26 mouse cellular contexts compared by ENCODE assay signal in the genomic region with DNA sequence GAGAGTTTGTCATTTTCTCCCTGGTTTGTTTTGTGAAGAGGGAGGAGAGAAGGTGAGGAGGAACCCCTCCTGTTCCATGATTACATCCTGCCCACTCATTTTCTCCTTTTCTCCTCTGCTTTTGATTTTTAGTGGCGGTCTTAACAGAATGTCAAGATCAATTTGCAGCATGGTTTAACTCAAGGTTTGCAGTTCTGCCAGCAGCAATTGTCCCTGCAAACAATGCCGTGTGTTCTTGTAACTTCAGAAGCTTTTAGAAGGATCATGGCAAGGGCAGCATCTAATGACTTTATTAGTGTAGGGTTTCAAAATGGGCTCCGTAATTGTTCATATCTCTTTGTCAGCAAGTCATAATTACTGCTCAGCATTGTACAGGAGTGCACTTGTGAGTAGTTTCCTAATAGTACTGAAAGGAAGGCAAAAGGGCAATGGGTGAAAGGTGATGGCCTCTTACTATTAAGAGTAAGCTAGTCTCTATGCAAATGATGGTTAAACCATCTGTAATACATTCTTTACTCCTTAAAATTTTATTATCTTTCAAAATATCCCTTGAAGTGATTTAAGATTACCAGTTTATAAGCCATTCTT.
DNase-seq lines count a peak whose midpoint lies in the region; ATAC-seq and TF ChIP-seq lines count a peak whose summit lies in the region.
"Had no signal": no experiment of that assay in that cellular context is flagged by ENCODE, and none has a peak within 500 bp of the region (broad histone marks: within the 10 kb centered on the region; RNA-seq: fewer than 3 reads in every experiment).

No protein-coding gene starts in this region.

- H3K4me1 ChIP-seq in intestine, postnatal 0 days (replicated peaks; ENCODE audit: control insufficient read depth, insufficient read depth, low read length): no peaks in the 10 kb centered on the region
- H3K4me1 ChIP-seq: forebrain, embryonic 15.5 days; limb, embryonic 13.5 days; liver, embryonic 13.5 days; midbrain, embryonic 13.5 days had no signal

- peak; percentile 45 for DNase-seq in embryo, embryonic 10 days (ENCODE audit: low spot score)
- no peak for DNase-seq in embryo, embryonic 9.5 days (ENCODE audit: extremely low spot score)
- DNase-seq in MN1 (ENCODE audit: low spot score): peak; percentile 9
- DNase-seq in embryo, embryonic 11 days: peak; percentile 3
- DNase-seq in adrenal gland, postnatal 10 days: no peak
- DNase-seq in adrenal gland, adult 8-10 months: no peak
- no peak for DNase-seq in heart, postnatal 10 days
- DNase-seq: adrenal gland, postnatal 25 days; cerebellum, adult 2 months; cerebellum, postnatal 14 days; kidney, postnatal 25 days; liver, embryonic 13.5 days; lung, adult 18-20 months; right cerebral cortex, postnatal 25 days; spleen, adult 18-20 months; thymus, postnatal 25 days had no signal

- no peaks in the 10 kb centered on the region for H3K36me3 ChIP-seq in intestine, postnatal 0 days (ENCODE audit: control insufficient read depth, insufficient read depth)
- H3K36me3 ChIP-seq: forebrain, embryonic 15.5 days; liver, embryonic 13.5 days had no signal

- no peak overlapping the region for H3K27ac ChIP-seq in intestine, postnatal 0 days (ENCODE audit: low read depth, low read length)
- H3K27ac ChIP-seq: forebrain, embryonic 10.5 days; forebrain, embryonic 15.5 days; limb, embryonic 13.5 days; liver, embryonic 13.5 days; macrophage; midbrain, embryonic 13.5 days had no signal

- no peak overlapping the region for H3K4me2 ChIP-seq in intestine, postnatal 0 days (replicated peaks; ENCODE audit: low read depth)
- H3K4me2 ChIP-seq: forebrain, embryonic 15.5 days; limb, embryonic 13.5 days; liver, embryonic 13.5 days; midbrain, embryonic 13.5 days had no signal

- no peak overlapping the region for H3K4me3 ChIP-seq in intestine, postnatal 0 days (ENCODE audit: low read depth, low read length)
- H3K4me3 ChIP-seq: forebrain, embryonic 10.5 days; forebrain, embryonic 15.5 days; limb, embryonic 13.5 days; liver, embryonic 13.5 days; midbrain, embryonic 13.5 days had no signal

- TF ChIP-seq CTCF in intestine, postnatal 0 days (IDR thresholded peaks at IDR 0.05; ENCODE audit: low read depth): no peak

- no peaks in the 10 kb centered on the region for H3K9me3 ChIP-seq in intestine, postnatal 0 days (ENCODE audit: control insufficient read depth)
- H3K9me3 ChIP-seq: forebrain, embryonic 10.5 days; forebrain, embryonic 15.5 days; limb, embryonic 13.5 days; liver, embryonic 13.5 days; midbrain, embryonic 13.5 days had no signal

- 58% methylated on average over 3 of the region's 3 CpGs for WGBS in intestine, postnatal 0 days

- no peak overlapping the region for H3K9ac ChIP-seq in intestine, postnatal 0 days (ENCODE audit: low read depth, low read length)
- H3K9ac ChIP-seq: forebrain, embryonic 15.5 days; limb, embryonic 13.5 days; liver, embryonic 13.5 days; midbrain, embryonic 13.5 days had no signal

- H3K27me3 ChIP-seq in intestine, postnatal 0 days (replicated peaks; ENCODE audit: control insufficient read depth, insufficient read depth, low read length): no peaks in the 10 kb centered on the region
- H3K27me3 ChIP-seq: CH12.LX; forebrain, embryonic 15.5 days; limb, embryonic 13.5 days; liver, embryonic 13.5 days; midbrain, embryonic 13.5 days; Patski had no signal

- intact Hi-C loops in heart, postnatal 10 days (cut with DNase I): no loop called here

- ATAC-seq in intestine, postnatal 0 days: peak; percentile 64
- ATAC-seq: forebrain, embryonic 15.5 days; hindbrain, embryonic 16.5 days; lung, postnatal 0 days; midbrain, embryonic 13.5 days; Patski had no signal

Comparison
In these comparisons a context has a peak if more than half of its experiments do, and no peak if none do; other contexts are left out.
1. DNase-seq: peak in embryo, embryonic 10 days (single experiment), MN1 (single experiment) and embryo, embryonic 11 days (single experiment); none in embryo, embryonic 9.5 days (single experiment), adrenal gland, postnatal 10 days (single experiment), adrenal gland, adult 8-10 months (single experiment) and heart, postnatal 10 days (0 of 2).